Mouse (Mus musculus): ENCODE data around the gene Asphd1.
"Not testable (repeated sequence)": the region's sequence is repeated elsewhere in the genome, so short reads cannot be mapped to it uniquely, and the experiment has no call there.

- TF ChIP-seq CTCF (IDR thresholded peaks at IDR 0.05; ENCODE audit: low read depth, low read length); POLR2A (IDR thresholded peaks at IDR 0.05; ENCODE audit: insufficient read depth, low read length): not testable (repeated sequence)
These were observed 49.6 kb downstream of the Asphd1 start for GRCm38 (mm10) chr7:126899781-126900180.
